Mouse (Mus musculus) c-Kit-positive CD71-negative TER-119-negative erythroid progenitor cells, embryonic 14.5 days (primary cell): ENCODE data around the gene Ctnnd2.
"Not testable (repeated sequence)": the region's sequence is repeated elsewhere in the genome, so short reads cannot be mapped to it uniquely, and the experiment has no call there.

Experiments
- DNase-seq: peaks from one replicate; pipeline ENCODE4 v3.0.0-alpha.2; 2013; ENCODE audit warnings: low read depth

The Ctnnd2 gene

DNA sequence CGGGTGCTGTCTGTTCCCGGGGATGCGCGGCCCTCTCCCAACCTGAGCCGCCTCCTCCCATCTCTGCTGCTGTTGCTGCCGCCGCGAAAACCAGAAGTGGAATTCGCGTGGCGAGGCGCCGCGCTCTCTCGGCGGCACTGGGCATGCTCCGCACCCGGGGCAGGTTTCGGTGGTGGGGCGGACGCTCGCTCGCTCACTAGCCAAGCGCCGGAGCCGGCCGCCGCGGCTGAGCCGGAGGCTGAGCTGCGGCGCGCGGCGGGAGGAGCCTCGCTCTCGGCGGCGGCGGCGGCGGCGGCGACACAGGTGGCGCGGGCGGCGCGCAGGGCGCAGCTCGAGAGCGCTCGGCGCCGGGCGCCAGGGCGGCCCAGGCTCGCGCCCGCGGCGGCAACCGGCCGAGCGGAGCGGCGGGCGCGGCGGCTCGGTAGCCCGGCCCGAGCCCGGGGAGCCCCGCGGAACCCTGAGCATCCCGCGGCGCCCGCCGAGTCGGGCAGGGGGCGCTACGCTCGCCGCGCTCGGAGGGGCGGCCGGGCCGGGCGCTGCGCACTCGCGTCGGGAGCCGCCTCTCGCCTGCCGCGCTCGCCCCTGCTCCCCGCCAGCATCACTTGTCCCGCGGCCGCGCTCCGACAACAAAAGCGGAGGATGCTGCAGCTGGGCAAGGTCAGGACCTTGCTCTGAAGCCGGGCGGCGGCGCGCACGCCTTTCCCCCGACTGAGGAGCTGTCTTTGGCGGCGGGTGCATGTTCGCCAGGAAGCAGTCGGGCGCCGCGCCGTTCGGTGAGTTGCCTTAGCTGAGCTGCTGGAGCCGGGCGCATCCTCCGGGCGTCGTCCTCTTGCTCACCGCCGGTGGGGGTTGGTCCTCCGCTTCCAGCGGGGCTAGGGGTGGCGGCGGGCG, at the start of gene Ctnnd2:
TSS of gene Ctnnd2 (plus strand) at position 203 of the 891 bp plus-strand sequence.
- DNase-seq: no peak

DNA sequence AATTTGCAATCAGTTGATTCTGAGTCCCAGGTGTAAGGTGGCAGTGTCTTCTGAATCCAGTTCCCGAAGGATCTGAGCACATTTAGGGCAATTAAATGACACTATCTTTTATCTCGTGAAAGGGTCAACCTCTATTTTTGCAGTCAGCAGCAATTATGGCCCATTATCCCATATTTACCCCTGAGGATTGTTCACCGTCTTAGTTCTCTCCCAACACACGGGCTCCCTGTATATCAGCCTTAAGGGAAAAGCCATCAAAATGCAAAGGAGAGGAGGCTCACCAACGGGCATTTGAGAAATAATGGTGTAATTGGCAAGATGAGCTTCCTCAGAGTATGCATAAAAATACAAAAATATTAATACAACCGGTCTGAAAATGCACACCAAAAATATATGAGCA, 41.7 kb upstream of the Ctnnd2 start:
- DNase-seq: no peak

GRCm38 (mm10) chr15:30139626-30140025, 32.8 kb upstream of the Ctnnd2 start:
- not testable (repeated sequence) for DNase-seq

DNA sequence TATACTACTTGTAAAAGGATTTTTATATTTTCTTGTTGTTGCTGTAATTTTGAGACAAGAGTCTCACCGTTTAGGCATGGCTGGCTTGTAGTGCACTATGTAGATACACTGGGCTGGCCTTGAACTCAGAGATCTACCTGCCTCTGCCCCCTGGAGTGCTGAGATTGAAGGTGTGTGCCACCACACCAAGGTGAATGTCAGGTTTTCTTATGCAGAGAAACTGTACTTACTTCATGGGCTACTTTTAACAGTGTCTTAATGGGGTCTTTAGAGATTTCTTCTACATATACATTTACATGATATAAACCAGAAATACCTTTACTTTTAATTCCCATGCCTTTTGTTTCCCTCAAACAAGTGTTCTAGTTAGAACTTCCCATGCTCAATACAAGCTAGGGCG, 27.0 kb upstream of the Ctnnd2 start:
- DNase-seq: no peak

DNA sequence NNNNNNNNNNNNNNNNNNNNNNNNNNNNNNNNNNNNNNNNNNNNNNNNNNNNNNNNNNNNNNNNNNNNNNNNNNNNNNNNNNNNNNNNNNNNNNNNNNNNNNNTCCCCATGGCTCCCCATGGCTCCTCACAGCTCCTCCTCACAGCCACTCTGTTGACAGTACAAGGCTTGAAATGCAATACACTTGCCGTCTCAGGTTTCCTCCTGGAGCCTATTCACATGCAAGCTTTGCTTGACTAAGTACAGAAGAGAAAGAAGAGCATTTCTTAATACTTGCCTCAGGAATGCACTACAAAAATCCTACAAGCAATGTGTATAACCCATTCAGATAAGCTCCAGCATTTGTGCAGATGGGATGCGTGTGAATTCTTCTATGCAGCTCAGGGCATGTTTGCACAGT, 20.2 kb upstream of the Ctnnd2 start:
- no peak for DNase-seq

GRCm38 (mm10) chr15:30157975-30158374, 14.4 kb upstream of the Ctnnd2 start:
- DNase-seq: no peak

GRCm38 (mm10) chr15:30170031-30170430, 2.4 kb upstream of the Ctnnd2 start:
- DNase-seq: no peak

DNA sequence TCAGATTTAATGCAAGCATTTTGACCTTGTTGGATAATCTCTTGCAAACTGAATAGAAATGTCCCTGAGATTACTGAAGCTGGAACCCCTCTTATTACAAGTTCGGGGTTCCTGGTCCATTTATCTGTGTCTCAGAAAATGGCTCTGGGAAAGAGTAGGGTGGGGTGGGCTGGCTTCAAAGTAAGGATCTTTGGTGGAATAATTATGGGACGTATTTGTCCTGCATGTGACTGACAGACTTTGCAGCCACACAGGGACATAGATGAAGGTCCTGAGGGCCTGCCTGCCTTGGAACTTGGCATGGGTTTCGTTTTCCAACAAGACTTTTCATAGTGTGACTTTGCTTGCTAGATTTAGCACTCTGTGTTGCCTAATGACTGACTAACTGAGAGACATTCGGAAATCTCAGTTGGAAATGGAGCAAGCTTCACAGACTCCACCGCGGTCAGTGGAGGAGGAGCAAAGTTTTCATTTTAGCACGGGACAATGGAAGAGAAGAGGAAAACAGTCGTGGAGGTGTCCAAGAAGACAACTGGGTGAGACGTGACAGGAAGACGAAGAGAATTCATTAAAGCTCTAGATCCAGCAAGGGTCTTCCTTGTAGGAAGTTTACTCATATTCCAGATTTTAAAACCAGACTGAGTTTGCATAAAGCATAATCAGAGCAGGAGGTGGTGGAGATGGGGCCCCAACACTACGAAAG, 749 bp upstream of the Ctnnd2 start:
- no peak for DNase-seq

GRCm38 (mm10) chr15:30173370-30173941, 1.1 kb downstream of the Ctnnd2 start:
- no peak for DNase-seq

- DNase-seq: no peak
Measured at GRCm38 (mm10) chr15:30174321-30174720, 1.9 kb downstream of the Ctnnd2 start.

GRCm38 (mm10) chr15:30184020-30184419, 11.6 kb downstream of the Ctnnd2 start:
- DNase-seq: no peak

DNA sequence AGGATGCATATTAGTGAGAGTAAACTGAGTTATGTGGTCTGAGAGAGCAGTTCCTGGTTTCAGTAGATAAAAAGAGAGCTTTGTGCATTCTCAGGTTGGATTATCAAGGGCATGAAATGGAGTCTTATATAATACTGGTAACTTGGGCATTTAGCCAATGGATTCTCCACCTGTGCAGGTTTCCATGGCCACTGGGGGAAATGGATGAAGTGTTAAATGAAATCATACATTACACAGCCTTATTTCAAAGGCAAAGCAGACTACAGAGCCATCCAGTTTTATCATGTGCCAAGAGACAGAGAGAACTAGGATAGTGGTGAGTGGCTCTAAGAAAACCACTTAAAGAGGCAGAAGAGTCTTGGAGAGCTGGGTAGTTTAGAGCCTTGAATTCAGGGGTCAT, 18.5 kb downstream of the Ctnnd2 start:
- no peak for DNase-seq

DNA sequence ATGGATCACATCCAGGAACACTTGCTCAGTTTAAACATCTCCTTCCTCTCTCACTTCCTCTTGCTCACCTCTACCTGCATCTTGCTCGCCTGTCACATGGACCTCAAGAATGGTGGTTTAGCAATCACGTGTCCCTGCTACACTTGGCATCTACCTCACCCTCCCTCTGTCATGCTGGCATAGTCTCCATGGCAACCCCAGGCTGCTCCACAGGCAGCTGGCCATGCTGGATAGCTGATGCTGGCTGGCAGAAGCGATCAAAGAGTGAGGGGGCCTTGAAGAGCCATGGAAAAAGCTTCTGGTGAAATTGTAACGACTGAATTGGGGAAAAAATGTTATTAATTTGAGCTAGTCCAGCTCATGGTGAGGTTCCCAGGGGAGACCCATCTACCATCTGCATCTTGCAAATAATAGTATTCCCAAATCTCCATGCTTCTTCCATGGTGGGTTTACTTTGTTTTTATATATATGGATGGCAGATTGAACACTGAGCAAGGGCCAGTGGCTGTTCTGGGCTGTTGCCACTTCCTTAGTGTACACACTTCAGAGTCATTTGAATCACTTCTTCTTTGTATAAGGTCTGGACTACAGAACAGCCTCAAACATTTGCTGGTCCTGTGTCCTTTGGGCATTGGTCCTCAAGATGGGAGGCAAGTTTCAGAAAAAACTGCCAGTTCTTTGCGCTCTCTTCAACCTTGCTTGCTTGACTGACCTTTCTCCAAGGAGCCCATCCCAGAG, 19.7 kb downstream of the Ctnnd2 start:
- DNase-seq: no peak

DNA sequence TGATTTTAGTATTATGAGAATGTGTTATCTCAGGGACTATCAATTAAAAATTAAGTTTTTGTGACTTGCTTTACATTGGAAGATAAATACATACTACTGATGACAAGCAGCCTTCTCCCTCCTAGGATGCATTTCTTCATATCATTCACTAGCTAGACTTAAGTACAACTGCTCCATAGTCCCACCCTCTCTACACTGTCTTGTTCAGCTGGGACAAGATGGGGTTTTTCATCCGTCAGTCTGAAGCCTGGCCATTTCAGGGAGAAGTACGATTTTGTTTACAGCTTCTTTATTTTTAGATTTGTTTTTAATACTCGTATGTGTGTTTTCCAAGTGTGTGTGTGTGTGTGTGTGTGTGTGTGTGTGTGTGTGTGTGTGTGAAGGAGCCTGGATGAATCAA, 26.0 kb downstream of the Ctnnd2 start:
- no peak for DNase-seq

DNA sequence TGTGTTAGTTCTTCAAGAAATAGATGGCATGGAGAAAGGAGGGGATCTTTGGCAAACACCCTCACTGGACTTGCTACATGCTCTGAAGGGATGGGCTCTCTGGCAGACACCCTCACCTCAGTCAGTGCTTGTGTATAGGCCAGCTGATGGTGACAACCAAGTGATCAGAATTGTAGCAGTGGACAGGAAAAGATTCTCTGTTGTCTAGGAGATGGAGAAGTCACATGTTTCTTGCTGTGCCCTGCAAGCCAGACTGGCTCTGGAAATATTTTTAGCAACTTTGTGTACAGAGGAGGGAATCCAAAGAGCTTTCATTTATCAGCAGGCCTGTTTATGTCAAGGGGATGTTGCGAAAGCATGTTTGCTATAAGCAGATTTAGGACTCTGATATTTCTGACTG, 27.4 kb downstream of the Ctnnd2 start:
- no peak for DNase-seq

DNA sequence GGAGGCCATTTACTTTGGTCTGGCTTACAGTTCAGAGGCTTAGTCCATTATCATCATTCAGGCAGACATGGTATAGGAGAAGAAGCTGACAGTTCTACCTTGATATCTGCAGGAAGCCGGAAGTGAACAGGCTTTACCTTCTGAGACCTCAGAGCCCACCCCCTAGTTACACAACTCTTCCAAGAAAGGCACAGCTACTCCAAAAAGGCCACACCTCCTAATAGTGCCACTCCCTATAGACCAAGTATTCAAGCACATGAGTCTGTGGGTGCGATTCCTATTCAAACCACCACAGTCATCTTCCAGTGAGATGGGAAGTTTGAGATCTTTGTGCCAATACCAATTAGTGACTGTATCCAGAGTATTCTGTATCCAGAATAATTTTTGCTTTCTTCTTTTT, 28.8 kb downstream of the Ctnnd2 start:
- no peak for DNase-seq

GRCm38 (mm10) chr15:30201617-30202016, 29.2 kb downstream of the Ctnnd2 start:
- DNase-seq: no peak

DNA sequence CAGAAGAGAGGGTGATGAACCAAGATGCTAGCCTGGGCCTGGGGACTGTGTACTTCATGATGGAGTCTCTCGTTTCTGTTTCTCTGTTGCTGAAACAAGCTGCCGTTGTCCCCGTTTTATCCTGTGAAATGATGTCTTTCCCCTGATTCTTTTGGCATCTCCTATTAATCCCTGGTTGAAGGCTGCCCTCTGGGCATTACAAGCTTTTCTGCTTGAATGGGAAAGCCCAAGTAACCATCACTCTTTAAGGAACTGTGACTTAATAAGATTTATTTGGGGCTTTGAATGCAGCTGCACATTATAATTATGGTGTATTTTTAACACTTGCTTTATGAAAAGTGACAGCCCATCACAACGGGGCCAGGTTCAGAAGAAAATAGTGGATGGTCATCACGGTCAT, 40.4 kb downstream of the Ctnnd2 start:
- DNase-seq: no peak

- no peak for DNase-seq
Measured at GRCm38 (mm10) chr15:30215871-30216270, 43.5 kb downstream of the Ctnnd2 start.

GRCm38 (mm10) chr15:30229112-30229511, 56.7 kb downstream of the Ctnnd2 start:
- no peak for DNase-seq

- DNase-seq: no peak
Measured at GRCm38 (mm10) chr15:30235210-30236034, 63.0 kb downstream of the Ctnnd2 start.
